Mouse (Mus musculus) E14TG2a.4 (cell line): ENCODE measurements around the gene Kif26a.

Experiments
- CTCF ChIP-seq: conservative IDR thresholded peaks from 2 replicates; pipeline ENCODE4 v1.5.1; 2014; ENCODE audit warnings: low read length
- NANOG ChIP-seq: IDR thresholded peaks from 2 replicates; pipeline ENCODE4 v1.6.1; 2014; ENCODE audit warnings: borderline replicate concordance, low read length, mixed read lengths
- POU5F1 ChIP-seq: IDR thresholded peaks from 2 replicates; pipeline ENCODE4 v1.6.1; 2014; ENCODE audit warnings: low read length, borderline replicate concordance

- TF ChIP-seq CTCF (no peak), NANOG (no peak), POU5F1 (no peak)
Observed at GRCm38 (mm10) chr12:112109701-112110100, 36.3 kb upstream of the Kif26a start.
